Mouse (Mus musculus) liver, embryonic 14.5 days (tissue): Measurements from ENCODE around the gene Dnaja1.

ENCODE experiments used
- CTCF ChIP-seq: IDR thresholded peaks from 2 replicates; pipeline ENCODE4 v1.5.1; 2016; ENCODE audit warnings: antibody characterized with exemption, low read depth, control low read depth
- EP300 ChIP-seq: IDR thresholded peaks from 2 replicates; pipeline ENCODE4 v1.6.1; 2016; ENCODE audit warnings: antibody characterized with exemption, low read depth

DNA sequence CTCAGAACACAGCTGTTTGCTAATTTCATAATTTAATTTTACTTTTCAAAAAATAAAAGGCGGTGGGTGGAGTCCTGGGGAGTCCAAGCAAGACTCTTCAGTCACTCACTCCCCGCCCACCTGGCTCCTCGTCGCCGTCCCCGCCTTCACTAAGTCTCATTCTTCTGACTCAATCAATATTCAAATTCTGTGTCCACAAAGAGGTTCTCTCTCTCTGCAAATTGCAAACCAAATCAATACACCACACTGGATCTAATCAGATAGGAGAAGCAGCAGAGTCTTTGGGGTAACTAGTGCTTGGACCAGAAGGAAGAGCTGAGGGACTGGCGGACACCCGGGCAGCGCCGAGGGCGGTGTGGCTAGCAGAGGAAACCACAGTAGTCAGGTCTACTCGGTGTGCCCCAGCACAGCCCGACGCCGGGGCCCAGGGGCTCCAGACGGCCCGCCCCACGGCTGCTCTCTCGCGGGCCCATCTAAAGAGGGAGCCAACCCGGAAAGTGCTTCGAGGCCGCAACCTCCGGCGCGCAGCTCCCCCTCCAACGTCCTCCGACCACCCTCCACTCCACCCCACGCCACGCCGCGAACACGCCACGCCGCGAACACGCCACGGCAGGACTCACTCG, 35.3 kb downstream of the Dnaja1 start:
- no peak for TF ChIP-seq CTCF
- no peak for TF ChIP-seq EP300
